Mouse (Mus musculus) right cerebral cortex, adult 18-20 months (tissue): ENCODE data around the gene Zfp658.

Experiments
- DNase-seq: peaks from one replicate; pipeline ENCODE4 v3.0.0; 2022; ENCODE audit warnings: mixed read lengths

The Zfp658 gene

GRCm38 (mm10) chr7:43562006-43562633, at the start of gene Zfp658:
Gene Zfp658 (plus strand): TSS chr7:43562256.
- peak; percentile 89 for DNase-seq

DNA sequence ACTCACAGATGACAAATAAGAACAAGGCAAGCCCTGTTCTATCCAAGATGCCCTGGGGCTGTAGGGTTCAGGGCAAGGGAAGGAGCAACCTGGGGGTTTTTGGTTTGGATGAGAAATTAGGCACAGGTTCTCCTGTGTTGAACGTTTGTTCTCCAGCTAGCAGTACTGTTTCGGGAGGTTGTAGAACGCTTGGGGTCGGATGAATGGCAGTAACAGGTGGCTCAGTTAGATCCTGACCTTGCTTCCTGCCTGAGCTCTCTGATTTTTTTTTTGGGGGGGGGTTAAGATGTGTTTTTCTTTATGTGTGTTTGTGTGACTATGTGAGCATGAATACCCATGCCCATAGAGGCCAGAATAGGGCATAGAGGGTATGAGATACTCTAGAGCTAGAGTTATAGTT, 49.5 kb upstream of the Zfp658 start:
- no peak for DNase-seq

DNA sequence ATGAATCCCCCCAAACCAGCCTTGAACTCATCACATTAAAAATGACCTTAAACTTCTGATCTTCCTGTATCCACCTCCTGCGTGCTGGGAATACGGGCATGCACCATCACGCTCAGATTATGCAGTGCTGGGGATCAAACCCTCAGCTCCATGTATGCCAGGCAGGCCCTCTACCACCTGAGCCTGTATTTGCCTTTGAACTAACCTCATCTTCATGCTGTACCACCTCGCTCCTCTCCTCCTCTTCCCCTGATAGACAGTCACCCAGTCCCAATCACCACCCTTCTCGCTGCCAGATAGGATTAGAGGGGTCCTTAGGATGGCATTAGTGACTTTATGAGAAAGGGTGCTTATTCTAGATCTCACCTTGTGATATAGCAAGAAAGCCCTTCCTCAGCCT, 47.0 kb upstream of the Zfp658 start:
- DNase-seq, result no peak

DNA sequence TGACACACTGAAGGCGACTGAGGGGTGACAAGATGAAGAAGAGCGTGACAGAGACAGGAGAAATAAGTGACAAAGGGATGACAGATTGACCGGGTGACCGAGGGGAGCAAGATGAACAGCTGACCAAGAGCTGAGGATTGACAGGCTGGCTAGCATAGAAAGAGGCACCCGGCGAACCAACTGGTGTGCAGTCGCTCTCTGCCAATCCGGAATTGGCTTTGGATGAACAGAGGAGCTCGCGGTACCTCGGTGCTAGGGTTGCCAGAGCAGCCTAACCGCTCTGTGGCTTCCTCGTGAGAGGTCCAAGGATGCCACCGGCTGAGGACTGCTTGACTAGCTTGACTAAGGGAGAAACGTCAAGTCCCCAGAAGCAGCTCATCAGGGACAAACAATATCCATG, 43.7 kb upstream of the Zfp658 start:
- DNase-seq, result no peak

GRCm38 (mm10) chr7:43522776-43523175, 39.3 kb upstream of the Zfp658 start:
- DNase-seq, result no peak

DNA sequence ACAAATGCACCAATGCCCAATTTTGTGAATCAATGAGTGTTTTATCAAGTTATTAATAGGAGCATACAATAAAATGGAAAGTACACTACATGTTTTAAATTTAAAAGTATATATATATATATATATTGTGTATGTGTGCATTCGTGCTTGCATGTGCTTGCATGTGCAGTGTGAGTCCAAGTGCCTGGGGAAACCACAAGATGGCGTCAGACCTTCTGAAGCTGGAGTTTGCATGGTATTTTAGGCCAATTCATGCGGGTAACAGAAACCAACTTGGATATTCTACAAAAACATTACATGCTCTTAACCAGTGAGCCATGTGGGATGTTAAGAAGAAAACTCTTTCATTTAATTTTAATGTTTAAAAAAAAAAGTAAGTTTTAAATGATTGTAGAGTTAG, 36.7 kb upstream of the Zfp658 start:
- no peak for DNase-seq

- no peak for DNase-seq
Observed at GRCm38 (mm10) chr7:43530216-43530785, 31.8 kb upstream of the Zfp658 start.

DNA sequence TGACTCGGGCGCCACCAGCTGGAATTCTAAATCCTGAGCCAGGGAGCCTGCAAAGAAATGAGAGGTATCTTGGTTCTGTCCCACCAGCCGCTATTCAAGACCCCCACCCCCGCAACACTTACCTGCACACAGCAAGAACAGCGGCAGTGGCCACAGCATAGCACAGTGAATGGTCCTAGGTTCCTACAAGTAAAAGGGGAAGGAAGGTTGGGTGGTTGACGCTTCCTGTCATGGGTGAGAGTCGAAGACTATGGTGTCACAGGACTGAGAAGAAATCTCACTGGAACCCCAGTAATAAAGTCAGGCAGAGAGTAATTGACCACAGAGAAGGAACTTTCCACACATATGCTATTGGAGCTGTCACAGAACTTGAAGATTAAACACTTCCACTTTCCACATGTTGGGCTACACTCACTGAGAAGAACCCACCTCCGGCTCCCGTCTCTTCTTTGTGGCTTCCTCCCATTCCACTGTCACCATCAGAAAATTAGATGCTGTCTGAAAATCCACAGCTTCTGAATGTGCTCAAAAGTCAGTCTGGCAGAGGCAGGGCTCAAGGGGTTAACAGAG, 29.0 kb upstream of the Zfp658 start:
- DNase-seq, result no peak

GRCm38 (mm10) chr7:43538524-43538923, 23.5 kb upstream of the Zfp658 start:
- DNase-seq, result no peak

GRCm38 (mm10) chr7:43544225-43544977, 17.7 kb upstream of the Zfp658 start, which contains the start of gene Cd33:
Gene Cd33 (minus strand): TSS chr7:43544428.
- no peak for DNase-seq

DNA sequence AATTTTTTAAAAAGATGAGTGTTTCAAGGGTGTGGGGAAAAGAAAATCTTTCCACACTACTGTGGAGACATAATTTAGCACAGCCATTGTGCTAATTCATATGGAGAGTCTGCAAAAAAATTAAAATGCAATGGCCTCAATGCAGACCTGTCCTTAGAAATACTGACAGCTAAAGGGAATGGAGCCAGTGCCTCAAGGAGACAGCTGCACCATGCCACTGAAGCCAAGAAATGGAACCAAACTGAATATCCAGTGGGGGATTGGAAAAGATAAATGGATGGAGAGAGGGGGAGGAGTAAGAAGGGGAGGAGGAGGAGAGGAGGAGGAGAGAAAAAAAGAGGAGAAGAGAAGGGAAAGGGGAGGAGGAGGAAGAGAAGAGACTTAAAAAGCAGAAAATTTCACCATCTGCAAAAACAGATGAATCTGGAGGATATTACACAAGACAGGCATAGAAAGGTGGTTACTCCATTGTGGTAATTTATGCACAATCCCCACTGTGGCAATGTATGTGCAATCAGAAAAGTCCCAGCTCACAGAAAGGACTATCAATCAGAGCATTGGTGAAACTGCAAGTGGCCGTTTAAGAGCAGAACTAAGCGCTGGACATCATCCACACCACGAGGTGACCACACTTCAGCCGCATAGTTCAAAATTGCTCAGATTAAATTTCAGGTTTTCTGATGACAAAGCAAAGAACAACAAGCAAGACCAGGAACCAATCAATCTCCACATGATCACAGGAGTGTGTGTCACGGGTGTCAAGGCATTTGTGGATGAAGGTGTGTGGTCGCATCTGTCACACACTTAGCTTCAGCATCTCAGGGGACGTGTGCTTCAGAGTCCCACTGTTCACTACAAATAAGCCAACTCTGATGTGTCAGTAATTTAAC, 16.2 kb upstream of the Zfp658 start:
- no peak for DNase-seq

DNA sequence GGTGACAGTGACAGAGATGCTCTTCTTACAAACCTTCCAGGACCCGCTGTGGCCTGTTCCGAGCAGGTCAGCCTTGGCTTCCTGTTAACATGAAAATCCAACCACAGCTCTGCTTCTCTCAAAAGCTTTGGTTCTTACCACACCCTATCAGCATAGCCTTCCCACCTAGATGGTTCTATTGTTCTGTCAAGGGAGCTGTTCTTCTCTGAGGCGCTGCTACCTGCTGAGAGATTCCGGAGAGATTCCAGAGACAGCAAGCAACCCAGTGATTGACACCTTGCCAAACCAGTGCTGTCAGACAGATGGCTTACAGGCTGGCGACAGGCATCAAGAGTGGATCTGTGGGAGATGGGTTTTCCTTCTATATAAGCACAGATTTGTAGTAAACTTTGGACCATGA, 14.4 kb upstream of the Zfp658 start:
- no peak for DNase-seq

GRCm38 (mm10) chr7:43548206-43548605, 13.8 kb upstream of the Zfp658 start:
- DNase-seq, result no peak

GRCm38 (mm10) chr7:43553153-43553552, 8.9 kb upstream of the Zfp658 start:
- DNase-seq, result no peak

- DNase-seq, result no peak
Observed at GRCm38 (mm10) chr7:43554550-43554949, 7.5 kb upstream of the Zfp658 start.

DNA sequence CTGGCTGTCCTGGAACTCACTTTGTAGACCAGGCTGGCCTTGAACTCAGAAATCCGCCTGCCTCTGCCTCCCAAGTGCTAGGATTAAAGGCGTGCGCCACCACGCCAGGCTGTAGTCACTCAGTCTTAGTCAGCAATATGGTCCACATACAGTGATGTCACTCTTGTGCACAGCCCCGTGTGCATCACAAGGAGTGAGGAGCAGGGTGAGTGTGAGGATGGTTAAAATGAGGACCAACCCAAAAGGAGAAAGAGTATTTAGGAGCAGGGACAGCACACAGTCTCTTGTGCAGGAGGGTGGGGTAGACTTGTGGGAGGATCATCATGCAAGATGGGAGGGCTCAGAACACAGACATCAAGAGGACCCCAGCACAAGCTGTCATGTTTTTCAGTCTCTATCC, 6.7 kb upstream of the Zfp658 start:
- DNase-seq, result no peak

GRCm38 (mm10) chr7:43556901-43557300, 5.2 kb upstream of the Zfp658 start:
- no peak for DNase-seq

GRCm38 (mm10) chr7:43562651-43563070, 605 bp downstream of the Zfp658 start:
- no peak for DNase-seq

DNA sequence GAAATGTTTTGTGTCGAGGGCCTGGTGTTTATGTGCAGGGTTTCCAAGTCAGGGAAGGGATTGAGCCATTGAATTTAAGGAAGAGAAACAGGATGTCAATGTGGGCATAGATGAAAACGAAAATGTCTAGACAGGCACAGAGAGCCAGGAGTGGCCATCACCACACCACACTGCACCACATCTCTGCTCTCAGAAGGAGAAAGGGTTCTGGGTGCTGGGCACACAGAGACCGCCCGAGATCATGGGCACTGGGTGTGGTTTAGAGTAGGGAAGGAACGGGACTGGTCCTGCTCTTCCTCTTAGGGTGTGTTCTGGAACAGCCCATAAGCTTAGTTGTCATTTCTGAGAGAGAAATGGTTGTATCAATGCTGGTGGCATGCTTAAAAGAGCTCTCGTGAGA, 1.2 kb downstream of the Zfp658 start:
- no peak for DNase-seq

DNA sequence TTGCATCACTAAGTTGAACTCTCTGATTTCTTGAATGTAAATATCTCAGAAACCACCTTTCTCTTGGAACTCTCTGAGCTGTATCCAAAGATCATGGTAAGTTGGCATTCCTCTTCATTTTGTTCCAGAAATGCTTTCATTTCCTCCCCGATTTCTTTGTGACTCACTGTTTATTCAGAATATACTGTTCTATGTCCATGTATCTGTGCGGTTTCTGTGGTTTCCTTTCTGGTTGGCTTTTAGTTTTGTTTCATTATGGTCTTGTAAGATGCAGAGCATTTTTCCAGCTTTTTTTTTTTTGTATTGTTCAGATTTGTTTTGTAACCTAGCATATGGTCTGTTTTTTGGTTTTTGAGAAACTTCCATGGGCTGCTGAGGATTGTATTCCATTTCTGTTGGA, 9.2 kb downstream of the Zfp658 start:
- no peak for DNase-seq

DNA sequence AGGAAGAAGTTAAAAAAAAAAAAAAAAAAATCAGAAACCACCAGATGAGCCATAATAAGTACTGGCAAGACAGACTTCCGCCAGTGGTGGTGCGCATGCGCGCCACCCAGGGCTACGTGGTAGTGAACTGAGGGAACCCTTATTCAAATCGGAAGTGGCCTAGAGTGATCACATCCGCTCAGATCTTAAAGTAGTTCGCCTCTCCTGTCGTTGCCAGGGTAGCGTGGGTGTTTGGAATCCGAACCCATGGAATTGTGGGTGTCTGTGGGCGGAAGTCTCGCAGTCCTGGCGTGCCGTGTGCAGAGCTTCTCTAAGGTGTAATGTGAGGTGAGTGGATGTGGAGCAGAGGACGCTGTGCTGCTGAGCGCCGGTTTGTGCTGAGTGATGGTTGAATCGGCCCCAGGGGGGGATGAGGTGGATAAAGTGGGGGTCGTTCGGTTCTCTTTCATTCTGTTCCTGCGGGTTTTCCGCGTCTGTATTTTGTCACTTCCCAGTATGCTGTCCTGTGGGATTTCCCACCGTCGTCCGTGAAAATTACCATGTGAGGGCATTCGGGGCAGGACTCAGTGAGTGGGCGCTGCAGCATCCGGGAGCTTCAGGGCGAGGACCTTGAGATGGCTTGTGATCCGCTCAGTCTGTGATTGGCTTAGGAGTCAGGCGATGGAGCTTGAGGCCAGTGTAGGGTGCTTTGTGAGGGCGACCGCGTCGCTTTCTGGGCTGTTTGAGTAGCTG, 17.6 kb downstream of the Zfp658 start, which contains the start of gene Zfp719:
Zfp719 (plus strand) TSS at position 171 of the 732 bp plus-strand sequence.
- peak; percentile 96 for DNase-seq

GRCm38 (mm10) chr7:43580526-43580925, 18.5 kb downstream of the Zfp658 start:
- DNase-seq, result peak; percentile 33
